Mouse (Mus musculus) v-Abl transformed pro-B cells (cell line): Measurements from ENCODE around the gene Ptpro.

ENCODE experiments used
- in situ Hi-C, 2 experiments: fragments of 400-800 bp; cut with MboI; formaldehyde crosslinking; loops; one replicate each; pipeline ENCODE4 v1.15.1; 2025; ENCODE audit not compliant: unreplicated experiment in 2 of 2

Ptpro gene

DNA sequence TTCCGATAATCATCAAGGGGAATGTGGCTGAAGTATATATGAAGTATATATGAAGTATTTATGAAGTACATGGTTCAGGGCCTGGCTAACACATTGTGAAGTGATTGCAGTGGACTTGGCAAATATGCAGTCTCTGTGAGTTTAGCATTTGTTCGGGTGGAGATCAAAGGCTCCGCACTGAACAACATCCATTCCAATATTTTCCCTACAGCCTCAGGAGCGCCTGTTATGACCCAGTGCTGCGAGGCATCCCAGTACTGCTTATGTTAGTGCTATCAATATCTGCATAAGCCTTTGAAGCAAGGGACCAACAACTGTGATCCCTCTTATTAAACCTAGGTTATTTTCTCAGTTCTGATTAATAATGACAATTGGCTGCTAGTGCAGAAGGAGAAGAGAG is 36.1 kb downstream of the Ptpro start:
- in situ Hi-C loops, result no loop called here

DNA sequence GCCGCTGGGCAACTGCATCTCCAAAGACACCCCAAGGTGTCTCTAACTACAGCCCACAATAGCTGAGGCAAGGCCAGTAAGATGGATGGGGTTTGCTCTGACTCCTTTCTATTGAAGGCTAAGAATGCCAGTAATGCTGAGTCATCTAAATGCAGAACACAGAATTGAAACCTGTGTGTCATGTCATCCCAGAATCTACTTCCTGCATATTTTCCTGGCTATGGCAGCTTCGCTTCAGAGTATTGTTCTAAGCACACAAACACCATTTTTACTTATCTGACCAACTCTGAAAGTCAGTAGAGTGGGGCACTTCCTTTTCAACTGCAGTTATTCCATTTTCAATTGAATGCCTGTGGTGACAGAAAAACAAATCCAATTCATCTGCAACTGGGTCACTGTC is 40.3 kb downstream of the Ptpro start:
- in situ Hi-C loops, result no loop called here

DNA sequence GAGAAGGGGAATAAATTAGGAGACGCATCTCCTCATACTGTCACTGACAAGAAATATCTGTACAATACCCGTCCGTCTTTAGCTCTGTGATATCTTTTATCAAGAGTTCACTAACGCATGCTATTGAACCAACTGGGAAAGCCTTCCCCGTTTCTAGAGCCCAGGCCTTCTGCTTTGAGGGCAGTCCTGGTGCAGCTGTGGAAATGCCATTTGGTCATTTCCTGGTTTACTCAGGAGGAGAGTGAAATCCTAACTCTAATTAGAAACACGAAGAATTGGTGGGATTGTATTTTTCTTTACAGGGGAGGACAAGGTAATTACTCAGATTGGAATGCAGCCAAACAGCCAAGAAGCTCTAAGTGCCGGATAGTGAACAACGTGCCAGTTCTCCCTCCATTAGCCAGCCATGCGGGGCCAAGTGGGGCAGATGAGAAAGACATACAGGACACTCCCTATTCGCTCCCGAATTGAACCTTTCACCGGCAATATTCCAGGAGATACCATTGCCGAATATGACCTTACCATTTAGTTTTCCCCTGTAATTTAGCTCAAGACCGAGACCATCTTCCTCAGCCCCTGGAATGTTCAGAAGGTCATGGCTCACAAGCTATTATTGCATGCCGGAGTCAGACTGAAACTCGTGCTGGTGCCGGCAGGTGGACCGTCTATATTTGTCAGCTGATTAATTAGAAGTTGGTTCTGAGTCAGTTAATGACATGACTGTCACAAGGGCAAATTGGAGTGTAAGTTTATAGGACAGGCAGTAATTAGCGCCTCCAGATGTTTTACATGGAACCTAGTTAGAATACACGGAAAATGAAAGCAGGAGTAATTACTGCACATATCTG is 43.1 kb downstream of the Ptpro start:
- in situ Hi-C loops, result no loop called here

DNA sequence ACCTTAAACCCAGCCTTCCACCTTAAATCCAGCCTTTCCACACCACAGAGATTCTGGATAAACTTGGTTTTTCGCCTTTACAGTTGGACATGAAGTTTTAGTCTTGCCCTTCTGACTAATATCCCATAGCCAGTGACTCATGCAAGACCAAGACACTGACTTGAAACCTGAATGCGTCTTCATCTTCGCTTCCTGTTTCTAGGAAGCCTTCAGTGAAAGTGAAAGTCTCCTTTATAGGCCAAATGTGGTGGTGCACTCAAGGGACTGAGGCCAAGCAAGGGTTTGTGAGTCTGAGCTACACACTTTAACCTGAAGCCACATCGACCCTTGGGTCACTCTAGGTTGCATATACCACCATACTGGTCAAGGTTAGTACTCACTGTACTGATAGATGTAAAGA is 50.4 kb downstream of the Ptpro start:
- in situ Hi-C loops, result no loop called here

DNA sequence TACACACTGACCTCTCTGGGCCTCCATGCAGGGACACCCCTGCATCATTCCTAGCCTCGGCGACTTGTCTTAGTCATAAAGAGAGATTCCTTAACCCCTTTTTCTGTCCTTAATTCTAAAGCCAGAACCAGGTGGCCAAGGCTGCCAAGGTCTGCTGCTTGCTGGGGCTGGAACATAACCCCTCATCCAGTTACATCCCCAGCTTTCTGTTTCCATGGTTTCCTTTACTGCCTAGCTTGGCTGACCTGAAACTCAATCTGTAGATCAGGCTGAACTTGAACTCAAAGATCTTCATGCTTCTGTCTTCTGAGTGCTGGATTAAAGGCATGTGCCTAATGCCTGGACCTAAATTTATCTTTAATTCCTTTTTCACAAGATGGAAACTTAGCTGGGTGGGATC is 51.7 kb downstream of the Ptpro start:
- in situ Hi-C loops, result no loop called here

DNA sequence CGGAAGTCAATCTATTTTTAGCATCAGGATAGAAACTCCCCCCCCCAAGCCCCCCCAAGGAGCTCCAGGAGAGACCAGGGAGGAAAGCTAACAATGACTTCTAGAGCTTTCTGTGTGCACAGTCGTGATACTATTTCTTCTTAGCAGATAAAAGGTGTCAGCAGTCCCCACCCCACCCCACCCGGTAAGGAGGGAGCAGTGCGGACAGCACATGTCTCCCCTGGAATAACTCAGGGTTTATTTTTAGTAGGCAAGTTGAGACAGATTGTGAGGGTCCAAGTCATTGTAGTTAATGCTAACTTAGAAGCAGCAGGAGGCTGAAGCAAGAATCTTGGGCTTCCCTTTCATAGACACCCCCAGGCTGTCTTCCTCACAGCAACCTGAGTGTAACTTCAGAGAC is 63.1 kb downstream of the Ptpro start:
- in situ Hi-C loops, result no loop called here

DNA sequence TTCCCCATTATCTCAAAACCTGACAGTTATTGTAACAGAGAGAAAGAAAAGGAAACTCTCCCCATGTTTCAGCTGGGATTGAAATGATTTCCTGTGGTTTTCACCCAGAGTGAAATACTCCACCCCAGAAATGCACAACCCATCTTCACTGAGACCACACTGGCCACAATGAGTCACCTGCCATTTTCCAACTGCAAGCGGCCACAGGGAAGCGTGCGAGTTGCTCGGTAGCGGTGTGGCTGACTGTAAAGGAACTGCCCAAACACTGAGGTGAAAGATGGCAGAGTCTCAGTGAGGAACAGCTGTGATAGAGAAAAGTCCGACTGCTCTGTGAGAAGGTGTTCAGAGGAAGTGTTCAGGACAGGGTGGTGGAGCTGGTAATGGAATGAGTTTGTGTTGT is 64.2 kb downstream of the Ptpro start:
- in situ Hi-C loops, result no loop called here

DNA sequence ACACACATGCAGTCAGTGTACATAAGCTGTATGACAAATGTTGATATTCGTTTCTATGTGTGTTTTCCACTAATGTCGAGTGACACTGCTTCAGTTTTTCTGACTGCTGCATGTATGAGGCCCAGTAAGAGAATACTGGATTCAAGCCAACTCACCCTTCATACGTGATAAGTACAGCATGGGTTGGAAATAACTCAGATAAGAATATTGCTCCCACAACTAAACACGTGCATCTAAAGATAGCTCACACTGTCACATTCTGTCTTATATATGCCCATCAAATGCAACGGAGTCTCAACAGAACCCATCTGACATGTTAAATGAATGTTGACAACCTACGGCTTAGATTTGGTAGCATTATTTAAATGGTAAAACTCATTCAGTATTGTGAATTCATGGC is 65.4 kb downstream of the Ptpro start:
- in situ Hi-C loops, result no loop called here

DNA sequence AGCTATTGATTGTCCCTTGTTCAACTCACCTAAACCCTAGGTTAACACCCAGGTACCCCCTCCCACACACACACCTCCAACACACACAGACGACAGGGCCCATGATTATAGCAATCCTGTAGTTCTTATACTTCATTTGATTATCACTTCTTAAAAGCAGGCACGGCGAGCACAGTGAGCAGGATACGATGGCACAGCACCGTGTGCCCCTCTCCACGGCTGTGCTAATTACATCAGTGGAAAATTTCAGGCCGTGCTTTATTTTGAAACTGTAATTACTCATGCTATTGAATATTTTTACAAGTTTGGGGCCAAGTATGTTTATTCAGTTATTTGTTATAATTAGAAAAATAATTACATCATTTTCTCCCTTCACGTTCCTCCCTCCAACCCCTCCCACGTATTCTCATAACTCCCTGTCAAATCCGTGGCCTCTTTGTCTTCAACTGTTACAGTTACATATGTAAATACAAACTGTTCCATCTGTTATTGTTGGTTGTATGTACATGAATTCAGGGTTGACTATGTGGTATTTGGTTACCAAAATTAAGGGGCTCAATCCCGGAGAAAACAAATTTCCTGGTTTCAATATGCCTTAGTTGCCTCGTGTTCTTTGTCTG is 66.2 kb downstream of the Ptpro start:
- in situ Hi-C loops, result no loop called here

DNA sequence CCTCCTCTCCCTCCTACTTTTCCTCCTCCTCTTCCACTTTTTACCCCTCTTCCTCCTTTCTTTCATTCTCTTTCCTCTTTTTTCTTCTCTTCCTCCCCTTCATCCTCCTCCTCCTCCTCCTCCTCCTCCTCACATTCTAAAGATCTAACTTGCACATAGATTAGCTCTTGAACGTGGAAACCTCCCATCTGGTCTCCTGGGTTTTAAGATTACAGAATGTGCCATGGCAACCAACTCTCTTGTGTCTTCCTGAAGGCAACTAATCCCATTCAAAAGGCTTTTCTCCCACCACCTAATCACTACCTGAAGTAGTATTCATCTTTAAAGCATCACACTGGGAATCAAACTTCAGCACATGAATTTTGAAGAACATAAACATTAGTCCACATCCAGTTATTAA is 67.5 kb downstream of the Ptpro start:
- in situ Hi-C loops, result no loop called here

DNA sequence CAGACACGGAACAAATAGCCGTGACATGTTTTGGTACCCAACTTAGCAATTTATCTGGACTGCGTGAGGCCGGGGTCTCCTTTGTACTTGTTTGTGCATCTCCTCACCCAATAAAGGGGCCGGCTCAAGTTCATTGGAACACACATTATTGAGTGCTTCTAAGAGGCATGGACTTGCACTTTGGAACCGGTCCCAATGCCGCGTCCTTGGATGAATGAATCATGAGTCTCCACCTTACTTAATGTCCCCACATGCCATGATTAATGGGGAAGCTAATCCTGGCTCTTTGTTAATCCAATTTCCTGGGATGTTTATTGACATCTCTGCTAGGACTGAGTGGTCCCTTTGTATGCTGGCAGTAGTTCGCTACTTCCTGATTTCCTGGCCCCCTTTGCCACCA is 75.6 kb downstream of the Ptpro start:
- in situ Hi-C loops, result no loop called here

DNA sequence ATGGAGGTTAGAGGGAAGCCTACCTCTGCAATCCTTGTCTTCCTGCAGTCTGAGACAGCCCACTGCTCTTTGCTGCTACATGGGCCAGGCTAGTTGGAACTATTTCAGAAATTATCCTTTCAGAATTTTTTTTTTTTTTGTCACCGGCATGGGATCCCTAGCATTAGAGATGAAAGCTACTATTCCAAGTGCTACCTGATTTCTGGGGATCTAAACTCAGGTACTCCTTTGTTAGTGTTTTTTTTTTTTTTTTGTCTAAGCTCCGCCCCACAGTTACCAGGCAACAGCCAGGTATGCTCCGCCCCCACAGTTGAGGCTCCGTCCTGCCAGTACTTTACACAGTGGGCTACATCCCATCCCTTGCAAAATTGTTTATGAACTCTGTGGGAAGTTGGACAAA is 76.1 kb downstream of the Ptpro start:
- in situ Hi-C loops, result no loop called here

DNA sequence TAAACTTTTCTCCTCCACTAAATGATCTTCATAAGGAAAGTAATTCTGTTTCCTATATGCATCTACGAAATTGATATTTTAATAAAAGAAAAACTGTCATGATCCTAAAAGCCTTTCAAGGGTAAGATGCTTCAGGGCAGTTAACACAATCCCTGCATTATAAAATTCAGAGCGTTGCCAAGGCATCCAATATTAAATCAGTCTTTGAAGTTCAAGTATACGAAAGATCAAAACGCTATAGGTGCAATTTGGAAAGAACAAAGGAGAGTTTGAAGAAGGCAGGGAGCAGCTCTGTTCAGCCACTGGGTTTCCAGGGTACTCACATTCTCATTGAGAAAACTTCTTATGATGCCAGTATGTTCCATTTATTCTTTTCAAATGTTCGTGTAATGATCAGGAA is 78.7 kb downstream of the Ptpro start:
- in situ Hi-C loops, result no loop called here

DNA sequence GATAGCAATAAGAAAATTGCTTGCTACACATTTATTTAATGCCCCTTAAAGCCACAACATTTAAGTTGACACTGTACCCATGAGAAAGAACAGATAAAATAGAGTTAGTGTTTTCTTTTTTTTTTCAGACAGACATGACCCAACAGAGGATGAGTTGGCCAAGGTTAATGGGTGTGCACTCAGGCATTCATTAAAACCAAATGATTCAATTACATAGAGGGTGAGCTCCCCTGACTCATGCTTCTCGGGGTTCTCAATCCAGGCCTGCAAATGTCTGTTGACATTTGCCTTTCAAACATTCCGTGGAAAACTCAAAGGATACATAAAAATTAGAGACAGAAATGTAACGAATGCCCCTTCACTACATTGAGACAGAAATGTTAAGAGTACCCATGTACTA is 79.7 kb downstream of the Ptpro start:
- in situ Hi-C loops, result no loop called here

DNA sequence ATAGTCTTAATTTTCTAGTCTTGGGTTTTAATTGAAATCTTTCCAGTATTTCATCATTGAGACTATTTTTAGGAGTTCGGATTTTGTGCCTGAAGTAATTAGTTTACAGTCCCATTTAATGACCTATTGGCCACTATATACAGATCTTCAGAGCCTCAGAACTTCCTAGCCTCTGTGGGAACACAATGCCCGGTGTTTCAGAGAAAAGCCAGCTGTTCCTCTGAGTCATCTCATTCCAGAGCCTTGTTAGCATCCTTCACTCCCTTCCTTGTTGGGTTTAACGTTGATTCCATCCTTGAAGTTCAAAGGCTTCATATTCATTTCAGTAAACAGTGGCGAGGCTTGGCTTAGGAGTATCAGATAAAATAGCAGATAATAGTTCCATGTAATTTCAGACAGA is 87.0 kb downstream of the Ptpro start:
- in situ Hi-C loops, result no loop called here

DNA sequence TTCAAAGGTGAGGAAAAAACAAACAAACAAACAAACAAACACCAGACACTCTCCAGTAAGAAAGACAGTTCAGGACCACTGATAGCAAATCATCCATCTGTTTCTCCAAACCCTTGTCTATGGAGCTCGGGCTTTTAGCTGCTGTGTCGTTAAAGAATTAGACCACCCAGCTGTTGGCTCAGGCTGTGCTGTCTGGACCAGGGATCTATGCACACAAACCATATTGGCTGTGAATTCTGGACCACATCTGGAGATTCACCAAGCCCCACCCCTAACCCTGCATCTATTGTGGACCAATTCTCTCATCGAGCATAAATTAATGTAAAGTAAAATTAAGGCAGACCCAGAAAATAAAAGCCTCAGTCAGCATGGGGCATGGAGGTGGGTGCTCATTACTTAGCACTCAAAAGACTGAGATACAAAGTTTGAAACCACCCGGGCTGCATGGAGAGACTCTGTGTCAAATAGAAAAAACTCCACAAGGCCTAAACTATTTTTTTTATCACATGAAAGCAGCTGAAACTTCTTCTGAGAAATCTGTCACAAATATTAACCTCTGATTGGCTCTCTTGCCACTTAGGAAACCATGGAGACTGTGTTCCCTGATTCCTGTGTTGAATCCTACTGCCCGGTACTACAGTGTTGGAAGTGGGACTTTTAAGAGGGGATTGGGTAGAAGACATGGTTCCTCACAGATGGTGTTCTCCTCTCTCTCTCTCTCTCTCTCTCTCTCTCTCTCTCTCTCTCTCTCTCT is 91.7 kb downstream of the Ptpro start:
- in situ Hi-C loops, result no loop called here

DNA sequence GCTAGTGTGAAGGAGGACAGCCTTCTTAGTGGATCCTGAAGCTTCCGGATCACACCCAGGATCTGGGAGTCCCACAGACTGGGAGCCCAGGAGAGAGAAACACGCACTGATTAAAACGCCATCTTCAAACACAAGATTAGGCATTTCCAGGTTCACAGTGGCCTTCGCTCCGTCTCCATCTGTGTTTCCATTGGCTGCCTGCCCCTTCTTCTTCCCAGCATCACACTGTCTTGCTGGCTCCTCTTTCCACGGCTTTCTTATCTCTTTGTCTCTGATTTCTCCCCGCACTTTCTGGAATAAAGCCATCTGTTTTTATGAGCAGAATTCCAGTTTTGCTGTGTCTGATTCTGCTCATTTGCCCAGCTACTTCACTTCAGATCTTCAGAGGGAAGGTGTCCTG is 108.0 kb downstream of the Ptpro start:
- in situ Hi-C loops, result no loop called here

DNA sequence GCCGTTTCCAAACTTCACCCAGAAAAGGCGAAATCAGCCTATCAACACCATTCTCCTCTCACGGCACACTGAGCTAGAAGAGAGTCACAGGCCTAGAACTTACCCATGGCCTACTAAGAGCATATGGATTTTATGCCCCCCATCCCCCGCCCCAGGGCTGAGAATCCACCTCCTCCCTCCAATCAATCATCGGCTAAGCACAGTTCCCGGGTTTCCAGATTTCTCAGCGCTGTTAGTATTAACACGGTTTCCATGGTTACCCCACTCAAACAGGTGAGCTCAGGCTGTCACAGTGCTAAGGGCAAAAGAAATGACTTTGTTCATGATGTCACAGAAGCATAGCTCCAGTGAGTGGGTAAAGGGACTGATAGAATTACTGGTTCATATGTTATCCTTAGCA is 110.1 kb downstream of the Ptpro start:
- in situ Hi-C loops, result no loop called here

DNA sequence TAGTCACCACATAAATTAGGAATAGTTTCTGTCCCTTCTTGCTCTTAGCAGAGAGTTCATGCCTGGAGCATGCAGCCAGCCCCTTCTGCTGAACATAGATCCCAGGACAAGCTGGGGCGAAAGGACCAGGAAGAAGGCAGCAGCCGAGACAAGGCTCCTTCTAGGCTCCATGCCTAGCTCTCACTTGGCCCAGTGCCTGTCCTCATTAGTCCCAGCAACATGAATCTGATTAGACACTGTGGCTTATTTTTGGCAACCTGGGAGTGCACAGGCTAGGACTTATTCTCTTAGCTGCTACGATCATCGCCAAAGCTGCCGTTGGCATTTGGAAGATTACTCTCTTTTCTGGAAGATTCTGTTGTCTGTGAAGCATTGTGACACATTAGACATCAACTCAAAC is 112.6 kb downstream of the Ptpro start:
- in situ Hi-C loops, result no loop called here

DNA sequence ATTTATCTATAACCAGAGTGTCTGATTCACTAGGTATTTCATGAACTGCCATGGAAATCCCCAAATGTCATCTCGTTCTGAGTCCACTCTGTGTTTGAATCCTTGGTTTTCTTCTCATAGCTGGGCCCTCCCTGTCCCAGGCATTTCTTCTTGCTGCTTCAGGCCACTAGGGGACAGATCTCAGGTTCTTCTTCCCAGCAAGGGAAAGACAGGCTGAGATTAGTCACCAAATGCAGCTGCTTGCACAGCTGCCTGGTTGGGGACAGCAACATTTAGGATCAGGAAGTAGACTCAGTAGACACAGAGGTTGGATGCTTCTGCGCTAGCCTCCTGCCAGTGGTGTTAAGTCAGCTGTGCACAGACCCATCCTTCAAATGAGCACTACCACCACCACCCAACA is 113.5 kb downstream of the Ptpro start:
- in situ Hi-C loops, result no loop called here

DNA sequence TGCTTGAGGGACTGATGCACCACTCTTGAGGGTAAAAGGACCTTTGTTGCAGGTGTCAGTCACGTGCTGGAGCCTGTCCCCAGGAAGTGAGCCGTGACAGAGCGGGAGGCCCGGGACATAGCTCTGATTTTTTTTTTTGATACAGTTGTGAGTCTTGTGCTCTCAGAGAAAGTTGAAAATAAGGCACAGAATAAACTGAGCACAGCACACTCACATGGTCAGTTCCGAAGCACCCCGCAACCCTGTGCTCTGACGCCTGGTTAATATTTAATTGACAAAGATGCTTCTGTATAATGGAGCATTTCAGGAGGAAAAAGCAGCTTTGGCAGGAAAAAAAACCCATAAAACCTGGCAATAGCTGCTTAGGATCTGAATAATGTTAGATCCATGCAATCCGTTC is 118.6 kb downstream of the Ptpro start:
- in situ Hi-C loops, result no loop called here

DNA sequence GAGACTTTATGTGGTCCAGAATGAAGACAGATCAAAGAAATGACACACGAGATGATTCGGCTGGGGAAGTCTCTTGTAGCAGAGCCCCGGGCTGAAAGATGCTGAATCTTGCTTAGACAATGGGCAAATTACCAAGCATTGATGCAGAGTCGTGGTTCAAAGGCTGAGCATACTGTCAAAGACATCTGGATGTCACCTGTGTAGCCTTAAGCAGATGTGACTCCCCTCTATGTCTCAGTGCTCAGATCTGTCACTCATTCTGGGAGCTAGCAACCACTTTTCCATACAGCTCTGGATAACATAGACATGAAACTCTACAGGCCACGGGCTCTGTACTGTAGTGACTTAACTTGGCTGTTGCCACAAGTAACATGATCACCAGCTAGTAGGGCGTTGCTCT is 119.3 kb downstream of the Ptpro start:
- in situ Hi-C loops, result no loop called here
